Mouse (Mus musculus): ENCODE data around the gene Guca1b.

DNA sequence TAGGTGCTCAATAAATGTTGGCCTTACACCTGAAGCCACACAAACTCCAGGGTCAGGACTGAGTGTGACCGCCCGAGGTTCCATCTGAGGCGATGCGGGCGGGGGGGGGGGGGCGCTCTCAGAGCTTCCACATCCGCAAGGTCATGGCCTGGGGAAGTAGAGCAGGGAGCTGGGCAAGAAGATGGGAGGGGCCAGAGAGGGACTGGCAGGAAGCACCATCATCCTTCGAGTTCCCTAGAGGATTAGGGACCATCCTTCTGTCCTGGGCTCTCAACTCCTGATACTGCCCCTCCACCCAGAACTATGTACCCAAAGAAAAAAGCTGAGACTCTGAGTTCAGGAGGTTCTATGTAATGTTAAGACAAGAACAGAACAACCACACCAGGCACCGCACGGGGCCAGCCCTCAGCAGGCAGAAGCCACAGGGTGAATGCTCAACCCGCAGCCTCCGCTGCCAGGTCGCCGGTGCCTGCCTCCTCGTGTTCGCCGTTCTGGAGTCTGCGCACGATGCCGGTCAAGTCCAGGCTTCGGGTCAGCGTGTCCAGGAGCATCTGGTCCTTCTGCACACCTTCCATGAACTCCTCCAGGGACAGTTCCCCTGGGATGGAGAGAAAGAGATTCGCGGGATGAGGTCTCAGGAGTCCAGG is 9.2 kb downstream of the Guca1b start:
- TF ChIP-seq CTCF (IDR thresholded peaks at IDR 0.05; ENCODE audit: low read depth) (no peak), EP300 (IDR thresholded peaks at IDR 0.05; ENCODE audit: low read depth) (no peak)

Data from liver, embryonic 14.5 days (tissue).